Mouse (Mus musculus) hindbrain, embryonic 10.5 days (tissue): ENCODE results near the gene Tbc1d14. TPM values are rescaled to one million over a fixed set of nuclear protein-coding genes. Genes with fewer than 3 reads are reported as not detected.

Experiments
- DNase-seq: peaks from one replicate; pipeline ENCODE4 v3.0.0-alpha.2; 2017; ENCODE audit warnings: low spot score
- H3K27ac ChIP-seq: fragments of 300-500 bp; sonication (generic); 2 replicates; pipeline ENCODE4 v1.5.1; 2016; ENCODE audit warnings: mild to moderate bottlenecking, moderate library complexity
- H3K27me3 ChIP-seq: fragments of 300-500 bp; sonication (generic); 2 replicates; pipeline ENCODE4 v1.6.1; 2016; ENCODE audit warnings: mild to moderate bottlenecking; ENCODE audit not compliant: poor library complexity, insufficient read depth, severe bottlenecking
- H3K36me3 ChIP-seq: fragments of 300-500 bp; sonication (generic); 2 replicates; pipeline ENCODE4 v1.6.1; 2016; ENCODE audit warnings: mild to moderate bottlenecking, moderate library complexity
- H3K4me1 ChIP-seq: fragments of 300-500 bp; sonication (generic); replicated peaks from 2 replicates; pipeline ENCODE4 v1.6.1; 2016; ENCODE audit warnings: mild to moderate bottlenecking
- H3K4me3 ChIP-seq: fragments of 300-500 bp; sonication (generic); 2 replicates; pipeline ENCODE4 v1.5.1; 2016; ENCODE audit warnings: mild to moderate bottlenecking, moderate library complexity
- H3K9me3 ChIP-seq: fragments of 300-500 bp; sonication (generic); 2 replicates; pipeline ENCODE4 v1.6.1; 2016; ENCODE audit warnings: mild to moderate bottlenecking, moderate library complexity
- WGBS: fragments of 180-500 bp; shearing (Covaris S2); methylation state at CpG from one replicate; pipeline ENCODE4 v1.1.7; 2016; 5-methylcytosine and 5-hydroxymethylcytosine counted together
- polyA plus RNA-seq: library from polyadenylated mRNA; unstranded; fragments of >200 nt; fragmentation: Nextera tagmentation; extraction: Ambion mirVana; gene quantifications from 2 replicates; pipeline ENCODE4 v1.2.1, GENCODE M21; 2016

The Tbc1d14 gene
- polyA plus RNA-seq, result 37.1 and 44.4 TPM in 2 replicates

GRCm38 (mm10) chr5:36593176-36593575 is at the start of gene Tbc1d14:
Tbc1d14 (minus strand) TSS chr5:36593276.
- no peak within 1 kb of the TSS for H3K4me3 ChIP-seq
- no peak for DNase-seq
- H3K9me3 ChIP-seq, result no peaks in the 10 kb centered on the region
- 0 out of 2 replicates have a peak, but pooled peaks cover 2% of the 10 kb centered on the region for H3K36me3 ChIP-seq
- peaks cover 4% of the 10 kb centered on the region; the same call in 1 of the 2 replicates for H3K4me1 ChIP-seq
- 80% methylated on average over 5 of the region's 5 CpGs for WGBS
- H3K27ac ChIP-seq, result no peak within 1 kb of the TSS
- no peaks in the 10 kb centered on the region for H3K27me3 ChIP-seq

- 79% methylated on average over 5 of the region's 5 CpGs for WGBS
- H3K27me3 ChIP-seq, result no peaks in the 10 kb centered on the region
- no peaks in the 10 kb centered on the region for H3K9me3 ChIP-seq
- no peak overlapping the region for H3K27ac ChIP-seq
- DNase-seq, result no peak
- no peak overlapping the region for H3K4me3 ChIP-seq
- peaks cover 50% of the 10 kb centered on the region for H3K36me3 ChIP-seq
- 0 out of 2 replicates have a peak, but pooled peaks cover 3% of the 10 kb centered on the region for H3K4me1 ChIP-seq
Observed at GRCm38 (mm10) chr5:36625612-36626011, 32.5 kb upstream of the Tbc1d14 start.

GRCm38 (mm10) chr5:36623670-36624069 is 30.6 kb upstream of the Tbc1d14 start:
- Histone ChIP-seq H3K36me3 (peaks cover 44% of the 10 kb centered on the region), H3K4me1 (0 out of 2 replicates have a peak, but pooled peaks cover 3% of the 10 kb centered on the region), H3K27ac (no peak overlapping the region), H3K27me3 (no peaks in the 10 kb centered on the region), H3K4me3 (no peak overlapping the region), H3K9me3 (no peaks in the 10 kb centered on the region)
- no peak for DNase-seq
- WGBS, result 93% methylated on average over 5 of the region's 5 CpGs

- Histone ChIP-seq H3K27me3 (no peaks in the 10 kb centered on the region), H3K27ac (no peak overlapping the region), H3K4me1 (0 out of 2 replicates have a peak, but pooled peaks cover 2% of the 10 kb centered on the region), H3K9me3 (no peaks in the 10 kb centered on the region), H3K36me3 (peaks cover 51% of the 10 kb centered on the region), H3K4me3 (no peak overlapping the region)
- no peak for DNase-seq
- 90% methylated on average over 5 of the region's 5 CpGs for WGBS
Observed at GRCm38 (mm10) chr5:36621058-36621449, 28.0 kb upstream of the Tbc1d14 start.

- DNase-seq, result no peak
- WGBS, result 92% methylated on average over 8 of the region's 8 CpGs
- H3K4me1 ChIP-seq, result no peaks in the 10 kb centered on the region
- H3K36me3 ChIP-seq, result peaks cover 54% of the 10 kb centered on the region
- no peak overlapping the region for H3K27ac ChIP-seq
- no peaks in the 10 kb centered on the region for H3K27me3 ChIP-seq
- H3K4me3 ChIP-seq, result no peak overlapping the region
- no peaks in the 10 kb centered on the region for H3K9me3 ChIP-seq
Observed at GRCm38 (mm10) chr5:36620409-36621057, 27.5 kb upstream of the Tbc1d14 start.

GRCm38 (mm10) chr5:36618890-36619289 is 25.8 kb upstream of the Tbc1d14 start:
- Histone ChIP-seq H3K36me3 (peaks cover 62% of the 10 kb centered on the region), H3K9me3 (no peaks in the 10 kb centered on the region), H3K4me3 (no peak overlapping the region), H3K27ac (no peak overlapping the region), H3K4me1 (no peaks in the 10 kb centered on the region), H3K27me3 (no peaks in the 10 kb centered on the region)
- no peak for DNase-seq
- WGBS, result 95% methylated on average over 5 of the region's 5 CpGs

- 86% methylated on average over 4 of the region's 4 CpGs for WGBS
- H3K36me3 ChIP-seq, result peaks cover 63% of the 10 kb centered on the region
- no peaks in the 10 kb centered on the region for H3K27me3 ChIP-seq
- no peaks in the 10 kb centered on the region for H3K4me1 ChIP-seq
- no peak overlapping the region for H3K4me3 ChIP-seq
- DNase-seq, result no peak
- H3K9me3 ChIP-seq, result no peaks in the 10 kb centered on the region
- H3K27ac ChIP-seq, result no peak overlapping the region
Observed at GRCm38 (mm10) chr5:36618356-36618755, 25.3 kb upstream of the Tbc1d14 start.

GRCm38 (mm10) chr5:36614124-36614523 is 21.0 kb upstream of the Tbc1d14 start:
- Histone ChIP-seq H3K9me3 (no peaks in the 10 kb centered on the region), H3K4me1 (no peaks in the 10 kb centered on the region), H3K27me3 (no peaks in the 10 kb centered on the region), H3K27ac (no peak overlapping the region), H3K36me3 (peaks cover 98% of the 10 kb centered on the region), H3K4me3 (no peak overlapping the region)
- 92% methylated on average over 4 of the region's 4 CpGs for WGBS
- DNase-seq, result no peak

- Histone ChIP-seq H3K4me1 (no peaks in the 10 kb centered on the region), H3K4me3 (no peak overlapping the region), H3K9me3 (no peaks in the 10 kb centered on the region), H3K27me3 (no peaks in the 10 kb centered on the region), H3K27ac (no peak overlapping the region), H3K36me3 (peaks cover 96% of the 10 kb centered on the region)
- 93% methylated on average over 2 of the region's 2 CpGs for WGBS
- DNase-seq, result no peak
Observed at GRCm38 (mm10) chr5:36608939-36609499, 15.9 kb upstream of the Tbc1d14 start.

GRCm38 (mm10) chr5:36603031-36603430 is 10.0 kb upstream of the Tbc1d14 start:
- 87% methylated on average over 5 of the region's 5 CpGs for WGBS
- H3K9me3 ChIP-seq, result no peaks in the 10 kb centered on the region
- H3K27ac ChIP-seq, result no peak overlapping the region
- no peak overlapping the region for H3K4me3 ChIP-seq
- DNase-seq, result no peak
- H3K4me1 ChIP-seq, result no peaks in the 10 kb centered on the region
- peaks cover 96% of the 10 kb centered on the region for H3K36me3 ChIP-seq
- H3K27me3 ChIP-seq, result no peaks in the 10 kb centered on the region

GRCm38 (mm10) chr5:36602028-36602427 is 9.0 kb upstream of the Tbc1d14 start:
- Histone ChIP-seq H3K4me3 (no peak overlapping the region), H3K9me3 (no peaks in the 10 kb centered on the region), H3K36me3 (peaks cover 88% of the 10 kb centered on the region), H3K27me3 (no peaks in the 10 kb centered on the region), H3K4me1 (no peaks in the 10 kb centered on the region), H3K27ac (no peak overlapping the region)
- WGBS, result 92% methylated on average over 9 of the region's 9 CpGs
- no peak for DNase-seq

- Histone ChIP-seq H3K27ac (no peak overlapping the region), H3K4me1 (peaks cover 4% of the 10 kb centered on the region; the same call in 1 of the 2 replicates), H3K9me3 (no peaks in the 10 kb centered on the region), H3K36me3 (peaks cover 82% of the 10 kb centered on the region), H3K27me3 (no peaks in the 10 kb centered on the region), H3K4me3 (no peak overlapping the region)
- DNase-seq, result no peak
- 91% methylated on average over 7 of the region's 7 CpGs for WGBS
Observed at GRCm38 (mm10) chr5:36601492-36601891, 8.4 kb upstream of the Tbc1d14 start.

GRCm38 (mm10) chr5:36598883-36599282 is 5.8 kb upstream of the Tbc1d14 start:
- no peaks in the 10 kb centered on the region for H3K27me3 ChIP-seq
- no peak for DNase-seq
- no peaks in the 10 kb centered on the region for H3K9me3 ChIP-seq
- peaks cover 4% of the 10 kb centered on the region; the same call in 1 of the 2 replicates for H3K4me1 ChIP-seq
- WGBS, result 89% methylated on average over 1 of the region's 1 CpGs
- H3K4me3 ChIP-seq, result no peak overlapping the region
- H3K27ac ChIP-seq, result no peak overlapping the region
- peaks cover 56% of the 10 kb centered on the region for H3K36me3 ChIP-seq
